ENCODE assay signal across 10 mouse cellular contexts in genomic region chr8:82028896-82029295, GRCm38 (mm10).
DNase-seq lines count a peak whose midpoint lies in the region; ATAC-seq and TF ChIP-seq lines count a peak whose summit lies in the region.
"Had no signal": no experiment of that assay in that cellular context is flagged by ENCODE, and none has a peak within 500 bp of the region (broad histone marks: within the 10 kb centered on the region; RNA-seq: fewer than 3 reads in every experiment).

No protein-coding gene starts in this region.

- H3K9me3 ChIP-seq in limb, embryonic 14.5 days (ENCODE audit: control insufficient read depth, low read length) = no peaks in the 10 kb centered on the region
- H3K9me3 ChIP-seq in limb, embryonic 10.5 days (replicated peaks) = no peaks in the 10 kb centered on the region
- H3K9me3 ChIP-seq: embryonic facial prominence, embryonic 12.5 days had no signal

- peak; percentile 44 for DNase-seq in adrenal gland, postnatal 10 days
- DNase-seq in adrenal gland, postnatal 4 days (ENCODE audit: low spot score in 2 of 2) = no peak
- peak; percentile 48 for DNase-seq in limb, embryonic 14.5 days (ENCODE audit: low spot score)
- no peak for DNase-seq in limb, embryonic 10.5 days (ENCODE audit: low spot score)
- DNase-seq in embryo, embryonic 11 days = peak; percentile 29
- DNase-seq in layer of hippocampus, adult 8-10 months (ENCODE audit: low spot score in 2 of 2) = peak; percentile 11 to 18
- peak; percentile 27 for DNase-seq in retina, embryonic 14.5 days (ENCODE audit: low spot score)
- no peak for DNase-seq in ovary, adult 18-20 months (ENCODE audit: low spot score)

- H3K4me2 ChIP-seq in limb, embryonic 14.5 days (replicated peaks; ENCODE audit: low read depth, low read length, severe bottlenecking) = no peak overlapping the region
- H3K4me2 ChIP-seq: embryonic facial prominence, embryonic 12.5 days had no signal

- H3K27ac ChIP-seq in limb, embryonic 14.5 days (replicated peaks; ENCODE audit: low read depth, low read length) = no peak overlapping the region
- no peak overlapping the region for H3K27ac ChIP-seq in limb, embryonic 10.5 days
- H3K27ac ChIP-seq: embryonic facial prominence, embryonic 12.5 days had no signal

- no peak overlapping the region for H3K4me3 ChIP-seq in limb, embryonic 14.5 days (replicated peaks; ENCODE audit: low read length)
- H3K4me3 ChIP-seq in limb, embryonic 10.5 days = no peak overlapping the region
- H3K4me3 ChIP-seq: embryonic facial prominence, embryonic 12.5 days; myocyte had no signal

- H3K4me1 ChIP-seq in limb, embryonic 14.5 days (ENCODE audit: control insufficient read depth, insufficient read depth, low read length) = peaks cover 15% of the 10 kb centered on the region
- H3K4me1 ChIP-seq in limb, embryonic 10.5 days = no peaks in the 10 kb centered on the region

- no peak for TF ChIP-seq POLR2A in limb, embryonic 14.5 days (IDR thresholded peaks at IDR 0.05; ENCODE audit: borderline replicate concordance, extremely low read depth, insufficient read depth, insufficient read length)

- ATAC-seq in limb, embryonic 14.5 days (ENCODE audit: low FRiP score, low read depth) = no peak

- no peaks in the 10 kb centered on the region for H3K36me3 ChIP-seq in limb, embryonic 14.5 days (ENCODE audit: control insufficient read depth, insufficient read depth, low read length)
- H3K36me3 ChIP-seq in limb, embryonic 10.5 days = no peaks in the 10 kb centered on the region
- H3K36me3 ChIP-seq: embryonic facial prominence, embryonic 12.5 days had no signal

- 29% methylated on average over 1 of the region's 1 CpGs for WGBS in limb, embryonic 14.5 days
- 59% methylated on average over 1 of the region's 1 CpGs for WGBS in limb, embryonic 10.5 days

- no peaks in the 10 kb centered on the region for H3K27me3 ChIP-seq in limb, embryonic 14.5 days (ENCODE audit: control insufficient read depth, insufficient read depth, low read length)
- H3K27me3 ChIP-seq in limb, embryonic 10.5 days (ENCODE audit: low read depth, poor library complexity, severe bottlenecking) = no peaks in the 10 kb centered on the region
- H3K27me3 ChIP-seq: embryonic facial prominence, embryonic 12.5 days had no signal

- H3K9ac ChIP-seq in limb, embryonic 14.5 days (ENCODE audit: low read depth, low read length, severe bottlenecking) = no peak overlapping the region
- H3K9ac ChIP-seq: embryonic facial prominence, embryonic 12.5 days had no signal

Comparison
In these comparisons a context has a peak if more than half of its experiments do, and no peak if none do; other contexts are left out.
1. DNase-seq: peak in adrenal gland, postnatal 10 days (single experiment), limb, embryonic 14.5 days (single experiment), embryo, embryonic 11 days (single experiment), layer of hippocampus, adult 8-10 months (2 of 2) and retina, embryonic 14.5 days (single experiment); none in adrenal gland, postnatal 4 days (0 of 2), limb, embryonic 10.5 days (single experiment) and ovary, adult 18-20 months (single experiment).